Mouse (Mus musculus): ENCODE results near the gene Dicer1. TPM values are rescaled to one million over a fixed set of nuclear protein-coding genes. Genes with fewer than 3 reads are reported as not detected.
"Not testable (repeated sequence)": the region's sequence is repeated elsewhere in the genome, so short reads cannot be mapped to it uniquely, and the experiment has no call there.

Gene Dicer1
- total RNA-seq, 2 experiments from 2014 or later, result 44.0 to 44.3 TPM

GRCm38 (mm10) chr12:104742247-104742646 lies 9.5 kb downstream of the Dicer1 start:
- intact Hi-C loops (cut with DNase I), result loop anchor here (5.0 kb wide), 1 partner anchor 285 kb away; no protein-coding TSS in a partner anchor
- DNase-seq, result no peak

- intact Hi-C loops (cut with DNase I), result loop anchor here (5.0 kb wide), 1 partner anchor 286 kb away; no protein-coding TSS in a partner anchor
- no peak for DNase-seq
Observed at GRCm38 (mm10) chr12:104740841-104741787, 10.6 kb downstream of the Dicer1 start.

GRCm38 (mm10) chr12:104738931-104739330 lies 12.8 kb downstream of the Dicer1 start:
- DNase-seq, result no peak
- intact Hi-C loops (cut with DNase I), result no loop called here

- no peak for DNase-seq
- intact Hi-C loops (cut with DNase I), result no loop called here
Observed at GRCm38 (mm10) chr12:104738446-104738845, 13.3 kb downstream of the Dicer1 start.

DNA sequence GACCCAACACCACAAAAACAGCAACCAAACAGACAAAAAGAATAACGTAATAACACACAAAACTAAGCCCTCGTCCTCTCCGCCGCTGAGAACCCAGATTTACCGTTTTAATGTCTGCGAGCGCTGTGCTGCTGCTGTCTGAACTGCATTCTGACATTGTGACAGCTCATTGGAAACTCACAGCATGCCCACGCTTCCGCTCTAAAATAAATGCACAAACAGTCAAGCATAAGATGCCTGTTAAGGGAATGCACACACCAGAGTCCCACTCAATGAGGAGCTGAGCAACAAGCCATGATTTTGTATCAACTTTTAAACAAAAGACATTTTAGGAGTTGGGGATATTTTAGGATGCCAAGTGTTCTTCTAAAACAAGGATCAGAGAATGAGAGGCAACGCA lies 14.1 kb downstream of the Dicer1 start:
- DNase-seq, result no peak
- intact Hi-C loops (cut with DNase I), result no loop called here

GRCm38 (mm10) chr12:104735993-104736395 lies 15.8 kb downstream of the Dicer1 start:
- no peak for DNase-seq
- intact Hi-C loops (cut with DNase I), result no loop called here

GRCm38 (mm10) chr12:104733165-104733564 lies 18.6 kb downstream of the Dicer1 start:
- intact Hi-C loops (cut with DNase I), result no loop called here
- DNase-seq, result no peak

DNA sequence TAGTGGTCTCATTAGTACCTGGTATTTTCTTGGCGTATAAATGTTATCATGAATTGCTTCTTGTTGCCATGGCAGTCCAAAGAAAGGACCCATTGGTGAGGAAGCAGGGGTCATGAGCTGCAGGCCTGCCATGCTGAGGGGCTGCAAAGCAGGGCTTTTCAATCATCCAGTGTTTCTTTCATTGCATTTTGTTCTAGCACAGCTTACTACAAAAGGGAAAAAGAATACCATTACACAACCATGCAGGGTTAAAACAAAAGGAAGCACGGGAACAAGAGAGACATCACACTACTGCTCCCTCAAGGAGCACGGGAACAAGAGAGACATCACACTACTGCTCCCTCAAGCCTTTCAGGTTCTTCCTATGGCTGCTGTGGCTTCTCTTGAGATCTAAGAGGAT lies 20.0 kb downstream of the Dicer1 start:
- DNase-seq, result no peak
- intact Hi-C loops (cut with DNase I), result no loop called here

- intact Hi-C loops (cut with DNase I); DNase-seq: not testable (repeated sequence)
Observed at GRCm38 (mm10) chr12:104726436-104726835, 25.3 kb downstream of the Dicer1 start.

- intact Hi-C loops (cut with DNase I), result no loop called here
Observed at GRCm38 (mm10) chr12:104722056-104722455, 29.7 kb downstream of the Dicer1 start.

GRCm38 (mm10) chr12:104721011-104721410 lies 30.7 kb downstream of the Dicer1 start:
- intact Hi-C loops (cut with DNase I), result no loop called here
- no peak for DNase-seq

More at GRCm38 (mm10) chr12:104722056-104722455, 29.7 kb downstream of the Dicer1 start:
- no peak for DNase-seq

GRCm38 (mm10) chr12:104718956-104719355 lies 32.8 kb downstream of the Dicer1 start:
- peak; percentile 35 to 46 for DNase-seq
- intact Hi-C loops (cut with DNase I), result no loop called here

GRCm38 (mm10) chr12:104716409-104716808 lies 35.3 kb downstream of the Dicer1 start:
- intact Hi-C loops (cut with DNase I), result no loop called here
- DNase-seq, result no peak

- no peak for DNase-seq
- intact Hi-C loops (cut with DNase I), result no loop called here
Observed at GRCm38 (mm10) chr12:104715453-104715852, 36.3 kb downstream of the Dicer1 start.

DNA sequence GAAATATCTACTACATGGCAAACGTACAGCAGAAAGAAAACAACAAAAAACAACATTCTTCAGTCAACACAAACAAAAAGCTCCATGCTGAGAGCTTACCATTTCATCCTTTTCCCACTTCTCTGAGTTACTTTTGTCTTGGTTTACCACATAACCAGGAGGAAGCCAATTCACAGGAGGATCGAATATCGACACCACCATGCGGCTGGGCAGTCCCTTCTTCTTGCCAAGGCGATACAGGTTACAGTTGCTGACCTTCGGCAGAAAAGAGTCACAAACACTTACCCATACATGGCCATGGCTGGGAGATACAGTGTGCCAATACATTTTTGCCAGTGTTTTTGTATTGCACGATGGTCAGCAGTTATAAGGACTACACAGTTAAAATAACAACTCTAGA lies 51.5 kb downstream of the Dicer1 start:
- intact Hi-C loops (cut with DNase I), result no loop called here
- DNase-seq, result no peak

- DNase-seq, result peak; percentile 59 to 75
- intact Hi-C loops (cut with DNase I), result loop anchor here (1.0 to 5.0 kb wide), 2 partner anchors 238 to 259 kb away; no protein-coding TSS in a partner anchor
Observed at GRCm38 (mm10) chr12:104699753-104700152, 52.0 kb downstream of the Dicer1 start.

DNA sequence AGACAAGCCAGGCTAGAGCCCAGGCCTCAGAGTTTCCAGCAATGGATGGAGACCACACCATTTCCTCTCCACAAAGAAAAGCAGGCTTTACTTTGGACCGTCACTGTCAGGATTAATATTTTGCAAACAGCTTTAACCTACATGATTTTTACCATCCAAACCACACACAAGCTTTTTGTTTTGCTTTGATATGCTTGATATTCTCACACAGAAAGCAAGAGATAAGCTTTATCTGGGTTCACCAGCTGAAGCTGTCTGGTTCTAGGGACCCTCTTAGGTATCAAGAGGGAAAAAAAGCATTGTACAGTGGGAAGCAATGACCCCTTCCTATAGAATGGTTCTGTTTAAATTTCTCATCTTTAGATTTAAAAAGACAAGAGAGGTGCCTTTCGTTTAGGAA lies 56.2 kb downstream of the Dicer1 start:
- DNase-seq, result no peak
- intact Hi-C loops (cut with DNase I), result loop anchor here (5.0 kb wide), 1 partner anchor 242 kb away; no protein-coding TSS in a partner anchor

DNA sequence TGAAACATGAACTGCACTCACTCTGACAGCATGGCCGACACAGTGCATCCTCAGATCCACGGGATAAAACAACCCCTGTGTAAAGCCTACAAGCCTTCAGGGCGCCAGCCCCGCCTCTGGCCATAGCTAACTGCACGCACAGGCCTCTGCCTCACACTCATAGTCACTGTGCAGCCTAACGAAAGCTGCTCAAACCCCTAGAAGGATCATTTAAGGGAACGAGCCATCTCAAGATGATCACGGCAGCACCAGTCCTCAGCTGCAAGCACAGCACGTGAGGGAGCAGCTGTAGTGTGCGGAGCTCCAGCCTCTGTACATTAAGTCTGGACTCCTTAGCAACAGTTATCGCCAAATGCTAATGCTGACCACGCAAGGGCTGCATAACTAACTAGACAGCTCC lies 58.9 kb downstream of the Dicer1 start:
- no peak for DNase-seq
- intact Hi-C loops (cut with DNase I), result no loop called here

DNA sequence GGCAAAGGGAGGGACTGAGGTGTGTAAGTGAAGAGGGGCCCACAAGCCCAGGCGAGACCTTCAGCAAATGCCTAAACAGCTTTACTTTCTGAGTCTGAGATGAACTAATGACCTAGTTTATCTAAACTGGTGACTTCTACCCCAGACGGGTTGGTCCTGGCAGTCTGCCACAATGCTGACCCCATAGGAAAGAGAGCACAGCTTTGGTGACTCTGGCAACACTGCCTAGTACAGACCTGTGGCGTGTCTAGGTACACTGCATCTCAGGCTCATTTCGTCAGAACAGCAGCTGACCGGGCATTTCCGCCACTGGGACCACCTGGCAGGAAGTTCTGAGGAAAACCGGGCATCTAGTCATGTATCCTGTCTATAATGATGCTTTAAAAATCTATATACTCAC lies 61.3 kb downstream of the Dicer1 start:
- no peak for DNase-seq
- intact Hi-C loops (cut with DNase I), result no loop called here

DNA sequence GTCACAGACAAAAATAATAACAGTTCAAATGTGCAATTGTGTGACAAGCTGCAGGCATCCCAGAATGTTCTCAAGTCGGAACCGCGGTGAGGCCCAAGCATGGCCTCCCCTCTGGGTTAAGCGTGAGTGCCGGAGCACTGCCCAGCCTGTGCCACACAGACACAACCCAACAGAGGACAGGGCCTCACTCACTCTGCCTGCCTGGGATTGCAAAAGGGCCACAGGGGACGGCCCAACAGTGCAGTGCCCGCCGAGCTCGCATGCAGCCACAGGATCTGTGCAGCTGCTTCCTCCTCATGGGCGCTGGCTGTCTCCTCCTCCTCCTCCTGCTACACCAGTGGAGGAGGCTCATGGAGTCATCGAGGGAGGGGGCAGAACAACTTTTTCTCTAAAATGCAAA lies 62.9 kb downstream of the Dicer1 start:
- DNase-seq, result no peak
- intact Hi-C loops (cut with DNase I), result no loop called here

DNA sequence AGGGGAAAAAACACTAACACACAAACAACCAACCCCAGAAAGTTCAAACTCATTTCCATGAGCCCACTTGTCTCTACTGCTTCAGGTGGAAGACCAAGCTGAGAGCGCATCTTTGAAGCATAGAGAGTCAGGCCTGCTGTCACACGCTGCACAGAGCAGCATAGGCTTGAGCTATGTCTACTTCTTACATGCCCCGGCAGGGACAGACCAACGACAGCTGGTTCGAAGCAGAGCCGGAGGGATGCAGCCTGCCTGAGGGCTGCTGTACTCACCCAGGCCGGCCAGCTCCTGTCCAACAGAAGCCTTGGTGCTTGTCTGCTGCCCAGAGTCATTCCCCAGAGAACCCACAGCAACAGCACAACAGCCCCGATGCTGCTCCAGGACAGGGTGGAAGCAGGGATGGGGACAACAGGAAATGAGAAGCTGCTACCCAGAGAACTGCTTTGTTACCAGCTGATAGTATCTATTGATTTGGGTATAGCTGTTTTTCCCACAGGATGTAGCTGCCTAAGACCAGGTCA lies 67.3 kb downstream of the Dicer1 start:
- DNase-seq, result no peak
- intact Hi-C loops (cut with DNase I), result no loop called here

DNA sequence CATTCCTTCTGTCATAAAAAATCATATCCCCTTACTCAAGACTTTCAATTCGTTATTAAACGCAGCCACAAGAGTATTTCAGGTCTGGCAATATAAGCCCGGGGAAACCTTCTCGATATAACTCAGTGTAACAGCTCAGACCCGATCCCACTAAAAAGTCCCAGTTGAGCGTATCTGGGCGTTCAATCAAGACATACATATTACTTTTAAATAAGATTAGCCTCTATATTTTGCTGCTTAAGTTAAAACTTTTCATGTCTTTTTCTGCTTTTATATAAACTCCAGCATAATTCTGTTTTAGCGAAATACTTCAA lies 72.0 kb downstream of the Dicer1 start:
- intact Hi-C loops (cut with DNase I), result no loop called here
- DNase-seq, result no peak

Measured in heart, postnatal 10 days (tissue).